Mouse (Mus musculus): ENCODE results near the gene Slc38a1.

Gene Slc38a1

DNA sequence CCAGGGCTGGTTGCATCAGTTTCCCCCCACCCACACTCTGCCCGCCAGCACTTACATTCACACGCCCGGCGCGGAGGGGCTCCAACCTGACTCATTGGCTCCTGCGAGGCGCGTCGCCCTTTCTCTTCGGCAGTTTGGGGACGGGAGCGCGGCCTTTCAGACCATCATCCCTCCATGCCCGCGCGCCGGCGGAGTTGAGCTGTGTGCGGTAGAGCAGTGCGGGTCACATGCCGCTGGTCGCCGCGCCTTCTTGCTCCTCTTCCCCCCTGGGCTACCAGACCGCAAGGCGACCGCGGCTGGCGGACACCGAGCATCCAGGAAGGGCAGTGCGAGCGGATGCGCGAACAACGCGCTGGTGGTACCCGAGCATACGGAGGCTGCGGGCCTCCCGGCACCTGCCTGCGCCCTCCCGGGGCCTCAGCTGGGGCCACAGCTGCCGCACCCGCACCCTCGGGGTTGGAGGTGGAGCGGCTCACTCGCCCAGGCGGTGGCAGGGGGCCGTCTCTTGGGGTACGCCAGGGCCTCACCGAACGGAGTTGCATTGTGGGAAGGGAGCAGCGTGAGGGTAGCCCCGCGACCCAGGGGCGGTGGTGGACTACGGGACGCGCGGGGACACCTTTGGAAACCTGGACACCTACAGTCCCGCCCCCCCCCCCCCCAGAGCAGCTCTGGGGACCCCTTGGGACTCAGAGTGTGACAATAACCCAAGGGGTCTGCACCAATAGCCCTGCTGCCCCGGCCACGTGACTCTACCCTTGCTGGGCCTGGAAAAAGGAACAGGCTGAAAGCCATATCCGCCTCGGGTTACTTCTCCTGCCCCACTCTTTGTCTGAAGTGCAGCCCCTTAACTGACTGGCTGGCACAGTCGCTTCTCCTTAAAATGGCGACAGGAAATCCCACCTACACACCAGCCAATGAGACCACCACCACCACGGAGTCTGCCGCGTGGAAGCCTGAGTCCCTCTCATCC lies at the start of gene Slc38a1:
Gene Slc38a1, minus strand, starts transcription at position 478 of the 970 bp plus-strand sequence.
- DNase-seq (ENCODE audit: low read depth, low spot score) = peak; percentile 31

DNA sequence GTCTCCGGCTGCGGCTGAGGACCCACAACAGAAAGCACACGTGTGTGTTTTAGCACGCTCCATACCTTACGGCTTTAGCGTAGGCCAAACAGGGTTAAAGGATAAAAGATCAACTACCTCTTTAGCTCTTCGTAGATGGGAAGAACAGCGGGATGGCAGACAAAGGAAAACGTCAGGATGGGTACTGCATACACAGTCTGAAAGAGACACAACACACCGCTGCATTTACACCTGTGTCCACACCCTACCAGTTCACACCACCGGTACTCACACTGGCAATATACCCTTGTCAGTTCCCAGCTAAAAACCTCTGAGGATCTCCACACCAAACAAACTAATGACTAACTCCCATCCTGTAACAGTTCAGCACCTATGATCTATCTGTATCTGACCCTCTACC lies 49.7 kb upstream of the Slc38a1 start:
- no peak for DNase-seq (ENCODE audit: low read depth, low spot score)

DNA sequence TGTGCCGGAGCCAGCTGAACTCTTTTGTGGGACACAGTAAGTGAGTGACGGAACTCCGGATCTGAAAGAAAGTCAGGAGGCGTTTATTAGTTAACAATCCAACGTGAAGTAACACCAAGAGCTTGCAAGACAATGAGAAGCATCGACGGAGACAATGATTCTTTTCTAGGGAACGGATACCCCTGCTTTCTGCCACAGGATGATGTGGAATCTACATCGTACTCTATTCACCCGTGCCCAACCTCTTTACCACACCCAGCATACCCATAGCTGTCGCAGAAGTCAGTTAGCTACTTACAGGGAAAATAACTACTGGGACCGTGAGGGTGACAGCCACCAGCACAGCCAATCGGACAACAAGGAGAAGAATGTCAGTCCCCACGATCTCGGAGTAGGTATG lies 48.7 kb upstream of the Slc38a1 start:
- no peak for DNase-seq (ENCODE audit: low read depth, low spot score)

DNA sequence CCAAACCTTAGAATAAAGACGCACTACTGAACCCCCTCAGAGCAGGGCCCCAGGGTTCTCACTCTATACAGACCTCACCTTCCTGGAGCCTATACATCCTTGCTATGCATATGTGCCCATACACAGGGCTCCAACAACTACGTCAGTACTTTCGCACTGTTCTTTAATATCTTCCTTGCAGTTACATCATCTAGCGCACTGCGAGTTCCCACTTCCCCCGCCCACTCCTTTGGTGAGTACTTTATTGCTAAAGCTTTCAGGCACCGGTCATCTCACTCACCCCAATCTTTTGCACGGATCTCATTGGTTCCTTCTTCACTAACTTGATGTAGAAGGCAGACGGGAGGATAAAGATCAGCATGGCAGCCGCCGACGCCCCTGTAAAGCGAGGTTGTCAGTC lies 48.1 kb upstream of the Slc38a1 start:
- no peak for DNase-seq (ENCODE audit: low read depth, low spot score)

DNA sequence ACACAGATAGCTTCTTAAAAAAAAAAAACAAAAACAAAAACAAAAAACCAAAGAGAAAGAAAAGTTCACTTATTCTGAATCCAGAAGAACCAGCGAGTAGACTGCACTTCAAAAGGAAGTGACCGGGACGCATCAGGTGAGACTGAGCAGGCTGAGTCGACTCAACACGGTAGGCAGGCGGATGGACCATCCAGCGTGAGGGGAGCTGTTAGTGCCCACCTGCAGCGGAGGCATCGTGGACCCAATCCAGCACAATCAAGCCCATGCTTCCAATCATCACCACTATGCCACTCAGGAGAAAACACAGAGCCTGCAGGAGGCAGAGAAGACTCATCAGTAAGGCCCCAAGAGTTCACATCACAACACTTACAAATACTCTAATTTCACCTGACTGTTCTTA lies 47.2 kb upstream of the Slc38a1 start:
- DNase-seq (ENCODE audit: low read depth, low spot score) = no peak

DNA sequence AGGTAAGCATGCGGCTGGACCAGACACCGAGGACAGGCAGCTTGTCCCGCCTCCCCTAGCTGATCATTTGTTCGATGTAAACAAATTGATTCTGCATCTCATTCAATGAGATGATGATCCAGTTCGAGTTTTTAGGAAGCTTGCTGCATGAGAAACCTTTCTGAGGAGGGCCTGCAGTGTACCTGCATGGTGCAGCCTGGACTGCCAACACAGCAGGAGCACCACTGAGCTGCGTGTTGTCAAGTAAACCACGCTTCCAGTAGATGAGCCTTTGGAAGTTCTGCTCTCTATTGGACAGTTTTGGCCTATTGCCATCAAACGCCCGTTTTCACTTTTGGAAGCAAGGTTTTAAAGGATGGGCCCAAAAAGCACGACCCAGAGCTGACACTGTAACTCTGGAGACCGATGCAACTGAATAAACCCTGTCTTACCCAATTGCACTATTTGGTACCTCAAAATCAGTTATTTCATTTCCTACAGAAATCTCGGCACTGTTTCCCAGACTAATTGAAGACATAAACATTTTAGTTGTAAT lies 46.1 kb upstream of the Slc38a1 start:
- no peak for DNase-seq (ENCODE audit: low read depth, low spot score)

DNA sequence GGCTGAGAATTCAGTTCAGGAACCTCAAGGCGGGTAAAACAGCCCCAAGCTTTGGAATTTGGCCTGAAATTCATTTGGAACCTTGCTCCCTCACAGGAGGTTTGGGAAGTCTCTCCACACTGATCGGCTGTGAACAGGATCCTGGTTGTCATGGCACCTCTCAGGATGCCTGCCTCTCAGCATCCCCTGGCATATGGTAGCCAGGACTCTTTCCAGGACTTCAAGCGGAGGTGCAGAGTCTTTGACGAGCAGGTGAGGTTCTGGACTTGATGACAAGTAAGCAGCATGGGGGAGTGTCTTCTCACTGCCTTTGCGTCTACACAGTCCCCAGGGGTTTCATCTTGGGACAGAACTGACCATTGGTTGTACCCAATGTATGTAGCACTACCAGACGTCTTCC lies 45.3 kb upstream of the Slc38a1 start:
- DNase-seq (ENCODE audit: low read depth, low spot score) = no peak

DNA sequence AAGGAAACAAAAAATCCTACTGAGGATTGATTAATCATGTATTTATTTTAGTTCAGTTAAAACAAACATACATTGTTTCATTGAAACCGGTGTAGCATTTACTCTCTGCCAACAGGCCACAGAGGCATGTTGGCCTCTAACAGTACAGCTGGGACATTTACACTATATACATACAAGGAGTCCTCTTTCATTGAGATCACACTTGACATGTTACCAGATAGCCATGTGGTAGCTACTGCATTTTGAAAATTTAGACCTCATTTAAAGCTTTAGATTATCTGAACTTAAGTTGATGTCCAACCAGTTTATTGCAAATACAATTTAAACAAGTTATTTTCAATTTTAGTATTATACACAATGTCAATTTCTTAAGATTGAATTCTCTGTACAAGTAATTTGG lies 44.7 kb upstream of the Slc38a1 start:
- no peak for DNase-seq (ENCODE audit: low read depth, low spot score)

DNA sequence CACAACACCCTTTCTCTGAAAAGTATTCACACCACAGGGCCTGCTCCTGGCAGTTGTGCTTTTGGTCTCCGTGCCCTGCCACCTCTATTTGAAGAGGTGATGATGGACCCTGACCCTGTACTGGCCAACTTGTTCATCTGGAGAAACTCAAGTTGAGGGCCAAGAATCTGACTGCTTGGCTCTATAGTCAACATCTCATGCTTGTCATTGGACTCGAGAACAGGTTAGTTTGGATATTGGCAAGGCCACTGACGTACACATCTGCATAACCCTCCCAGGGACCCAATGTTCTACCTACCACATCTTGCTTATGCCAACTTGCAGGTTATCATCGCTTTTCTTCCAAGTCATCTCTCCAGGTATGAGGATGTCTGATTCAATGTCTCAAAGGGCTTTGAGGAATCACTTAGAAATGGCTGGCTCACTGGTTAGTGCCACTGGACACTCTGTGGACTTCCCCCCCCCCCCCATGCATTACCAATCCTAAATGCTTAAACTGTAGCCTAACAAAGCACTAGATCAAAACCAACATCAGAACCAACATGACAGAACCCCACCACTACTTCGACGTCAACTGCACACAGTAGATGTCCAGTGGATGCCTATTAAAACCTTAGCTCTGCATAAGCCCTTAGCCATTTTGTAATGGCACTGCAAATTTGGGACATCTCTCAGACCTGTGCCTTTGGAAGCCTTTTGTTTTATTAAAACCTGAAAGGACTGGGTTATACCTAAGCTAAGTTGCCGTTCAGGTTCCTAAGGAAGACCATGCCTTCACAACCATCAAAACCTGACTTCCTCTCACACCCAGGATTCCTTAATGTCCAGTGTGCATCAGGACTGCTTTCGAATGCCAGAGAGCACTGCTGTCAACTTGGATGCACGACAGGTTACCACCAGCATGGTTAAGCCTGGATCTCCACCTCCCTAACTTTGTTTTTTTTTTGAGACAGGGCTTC lies 43.8 kb upstream of the Slc38a1 start:
- no peak for DNase-seq (ENCODE audit: low read depth, low spot score)

DNA sequence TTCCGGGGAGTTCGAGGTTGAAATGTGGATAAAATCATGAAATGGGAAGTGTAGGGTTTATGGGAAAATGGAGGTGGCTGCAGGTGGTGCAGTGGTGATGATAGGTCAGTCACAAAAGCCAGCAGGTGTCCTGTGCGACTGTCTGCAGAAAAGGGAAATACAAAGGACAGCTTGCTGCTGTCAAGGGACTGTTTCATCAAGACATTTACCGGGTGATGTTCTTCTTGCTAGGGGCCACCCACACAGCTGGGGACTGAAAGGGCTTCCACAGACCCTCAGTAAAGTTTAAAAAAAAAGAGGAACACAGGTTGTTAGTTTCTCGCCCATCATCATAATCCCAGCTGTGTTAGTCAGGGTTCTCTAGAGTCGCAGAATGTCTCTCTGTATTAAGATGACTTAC lies 42.6 kb upstream of the Slc38a1 start:
- no peak for DNase-seq (ENCODE audit: low read depth, low spot score)

DNA sequence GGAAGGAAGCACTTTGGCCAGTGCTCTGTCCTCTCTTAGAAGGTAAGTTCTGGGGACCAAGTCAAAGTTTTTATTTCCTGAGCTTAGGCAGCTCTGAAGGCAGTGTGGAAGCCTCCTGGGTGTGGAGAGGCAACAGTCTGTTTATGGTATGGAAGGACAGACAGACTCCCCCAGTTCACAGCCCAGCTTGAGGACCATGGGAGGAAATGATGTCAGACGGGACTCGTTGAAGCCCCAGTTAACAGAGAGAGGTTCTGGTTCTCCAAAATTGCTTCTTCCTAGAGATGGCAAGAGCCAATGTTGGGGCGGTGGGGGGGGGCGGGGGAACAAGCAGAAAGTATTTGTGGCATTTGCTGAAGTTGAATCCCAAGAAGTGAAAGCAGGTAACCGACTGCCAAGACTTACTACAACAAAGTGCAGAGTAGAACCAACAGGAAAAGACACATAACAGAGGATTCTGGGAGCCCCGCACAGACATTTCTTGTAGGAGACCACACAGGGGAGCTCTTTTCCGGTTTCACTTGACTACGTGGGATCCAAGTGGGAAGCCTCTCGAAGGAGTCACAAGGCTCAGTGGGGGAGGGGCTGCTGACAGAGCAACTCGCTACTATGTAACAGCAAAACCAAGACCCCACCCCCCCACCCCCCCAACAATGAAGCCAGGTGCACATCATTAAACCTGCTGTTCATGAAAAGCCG lies 41.6 kb upstream of the Slc38a1 start:
- DNase-seq (ENCODE audit: low read depth, low spot score) = no peak

DNA sequence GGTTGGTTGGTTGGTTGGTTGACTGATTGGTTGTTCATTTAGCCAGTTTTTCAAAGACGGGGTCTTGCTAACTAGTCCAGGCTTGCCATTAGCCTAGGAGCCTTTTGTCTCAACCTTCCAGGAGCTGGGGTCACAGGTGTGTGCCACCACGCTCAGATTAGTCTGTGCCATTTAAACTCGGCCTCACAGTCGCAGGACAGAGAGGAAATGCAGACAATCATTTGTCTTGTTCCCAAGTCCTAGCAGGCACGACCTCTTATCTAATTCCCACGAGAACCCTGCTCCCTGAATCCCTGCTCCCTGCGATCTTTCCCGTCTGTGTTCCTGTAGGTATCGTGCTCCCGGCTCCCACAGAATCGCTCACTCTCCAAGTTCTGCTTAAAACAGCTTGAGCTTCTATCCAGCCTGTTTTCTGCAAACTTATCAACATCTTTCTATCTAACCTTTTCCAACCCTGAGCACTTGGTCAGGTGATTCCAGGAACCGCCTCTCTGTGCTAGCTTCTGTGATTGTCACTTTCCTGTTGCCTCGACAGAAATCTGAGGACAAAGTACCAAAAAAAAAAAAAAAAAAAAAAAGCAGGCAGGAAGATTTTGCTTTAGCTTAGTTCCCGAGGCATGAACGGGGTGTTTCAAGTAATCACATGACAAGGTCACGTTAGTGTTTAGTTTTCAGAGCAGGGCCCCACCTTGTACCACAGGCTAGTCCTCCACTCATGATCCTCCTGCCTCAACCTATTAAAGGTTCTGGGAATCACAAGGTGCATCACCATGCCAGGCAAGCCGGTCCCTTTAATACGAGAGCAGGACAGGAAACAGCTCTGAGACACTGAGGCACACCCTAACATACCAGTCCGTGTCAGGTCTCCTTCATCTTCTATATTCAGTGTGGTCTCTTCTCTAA lies 36.4 kb upstream of the Slc38a1 start:
- no peak for DNase-seq (ENCODE audit: low read depth, low spot score)

DNA sequence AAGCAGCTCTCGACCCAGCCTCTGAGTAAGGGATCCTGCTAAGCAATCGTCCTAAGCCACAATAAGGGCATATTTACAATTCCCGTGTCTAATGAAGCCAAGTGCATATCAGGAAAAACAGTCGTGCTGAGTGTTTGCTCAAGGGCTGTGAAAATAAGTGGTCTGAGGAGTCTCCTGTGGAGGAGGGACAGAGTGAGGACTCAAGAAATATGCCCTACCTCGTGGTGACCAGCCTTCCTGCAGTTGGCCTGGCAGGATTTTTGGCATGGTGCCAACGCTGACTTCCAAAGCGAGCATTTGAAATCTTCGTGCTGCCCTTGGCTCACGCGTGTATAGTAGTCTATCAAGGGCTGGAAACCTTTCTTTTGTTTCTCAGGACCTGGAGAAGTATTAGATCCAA lies 33.8 kb upstream of the Slc38a1 start:
- no peak for DNase-seq (ENCODE audit: low read depth, low spot score)

DNA sequence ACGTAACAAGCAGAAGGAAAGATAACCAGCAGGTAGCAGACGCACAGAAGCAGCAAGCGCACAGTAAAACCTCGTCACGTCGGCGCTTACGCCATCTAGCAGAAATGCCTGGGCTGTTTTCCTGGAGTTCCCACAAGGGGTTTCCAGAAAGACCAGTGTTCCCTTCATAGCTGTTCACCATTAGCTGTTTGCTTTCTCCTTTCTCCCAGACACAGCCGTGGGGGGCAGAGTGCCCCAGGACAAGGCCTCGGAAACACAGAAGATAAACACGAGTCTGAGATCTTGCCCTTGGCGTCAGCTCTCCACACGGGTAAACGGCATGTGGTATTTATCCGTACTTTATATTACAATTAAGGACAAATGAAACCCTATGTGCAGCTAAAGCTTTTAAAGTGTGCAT lies 33.0 kb upstream of the Slc38a1 start:
- no peak for DNase-seq (ENCODE audit: low read depth, low spot score)

DNA sequence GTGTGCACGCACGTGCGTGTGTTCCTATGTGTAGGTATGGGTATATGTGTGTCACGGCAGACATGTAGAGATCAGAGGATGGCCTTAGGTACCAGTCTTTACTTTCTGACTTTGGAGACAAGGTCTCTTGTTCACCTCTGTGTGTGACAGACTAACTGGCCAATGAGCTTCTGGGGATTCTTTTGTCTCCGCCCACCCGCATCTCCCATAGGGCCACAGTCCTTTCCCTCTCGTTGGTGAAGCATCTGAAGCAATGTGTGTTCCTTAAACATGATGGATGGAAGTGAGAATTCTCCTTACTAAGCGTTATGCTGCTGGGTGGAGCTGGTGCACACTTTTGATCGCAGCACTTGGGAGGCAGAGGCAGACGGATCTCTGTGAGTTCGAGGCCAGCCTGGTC lies 32.3 kb upstream of the Slc38a1 start:
- DNase-seq (ENCODE audit: low read depth, low spot score) = no peak

DNA sequence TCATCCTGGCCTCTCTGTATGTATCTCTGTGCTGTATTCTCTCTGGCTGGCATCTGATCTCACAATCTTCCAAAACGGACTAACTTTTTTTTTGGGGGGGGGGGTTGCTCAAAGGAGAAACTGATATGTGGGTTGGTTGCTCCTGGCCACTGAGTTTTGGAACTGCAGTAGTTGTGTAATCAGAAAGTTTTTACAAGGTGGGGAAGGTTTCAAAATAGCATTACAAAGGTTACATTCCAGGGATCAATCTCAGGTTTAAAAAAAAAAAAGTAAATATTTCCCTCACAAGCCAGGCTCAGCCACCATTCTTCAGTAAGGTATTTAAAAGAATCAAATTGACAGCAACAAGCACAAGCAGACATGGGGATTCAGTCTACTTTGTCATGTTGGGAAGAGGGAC lies 31.4 kb upstream of the Slc38a1 start:
- DNase-seq (ENCODE audit: low read depth, low spot score) = no peak

DNA sequence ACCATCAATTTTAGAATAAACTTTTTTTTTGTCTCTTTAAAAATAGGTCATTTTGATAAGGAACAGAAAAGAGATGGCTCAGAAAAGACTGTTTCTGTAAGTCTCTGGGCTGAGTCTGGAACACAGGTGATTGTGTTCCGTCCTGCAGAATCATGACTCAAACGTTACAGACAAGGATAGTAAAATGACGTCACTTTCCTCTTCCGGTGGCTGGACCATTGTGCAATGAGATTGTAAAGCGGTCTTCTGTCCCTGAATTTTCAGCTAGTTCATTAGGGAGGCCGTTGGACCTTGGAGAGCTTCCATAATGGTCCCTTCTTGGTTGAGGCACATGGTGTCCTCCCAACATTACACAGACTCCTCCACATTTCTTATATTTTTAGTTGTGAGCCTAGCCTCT lies 27.0 kb upstream of the Slc38a1 start:
- no peak for DNase-seq (ENCODE audit: low read depth, low spot score)

DNA sequence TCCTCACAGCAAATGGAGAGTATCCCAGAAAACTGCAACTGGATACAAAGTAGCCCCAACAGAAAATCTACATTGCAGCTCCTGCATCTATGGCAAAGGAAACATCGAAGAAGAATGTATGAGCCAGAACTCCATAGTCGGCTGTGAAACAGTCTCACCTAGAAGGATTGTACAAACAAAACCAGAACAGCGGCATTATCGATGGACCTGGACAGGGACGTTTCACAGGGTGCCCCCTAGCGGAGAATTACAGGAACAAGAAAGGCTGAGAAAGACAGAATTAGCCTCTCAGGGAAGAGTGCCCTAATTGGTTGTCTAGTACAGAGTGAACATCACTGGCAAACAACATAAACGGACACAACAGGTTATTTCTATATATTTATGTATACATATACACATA lies 23.9 kb upstream of the Slc38a1 start:
- peak; percentile 24 for DNase-seq (ENCODE audit: low read depth, low spot score)

DNA sequence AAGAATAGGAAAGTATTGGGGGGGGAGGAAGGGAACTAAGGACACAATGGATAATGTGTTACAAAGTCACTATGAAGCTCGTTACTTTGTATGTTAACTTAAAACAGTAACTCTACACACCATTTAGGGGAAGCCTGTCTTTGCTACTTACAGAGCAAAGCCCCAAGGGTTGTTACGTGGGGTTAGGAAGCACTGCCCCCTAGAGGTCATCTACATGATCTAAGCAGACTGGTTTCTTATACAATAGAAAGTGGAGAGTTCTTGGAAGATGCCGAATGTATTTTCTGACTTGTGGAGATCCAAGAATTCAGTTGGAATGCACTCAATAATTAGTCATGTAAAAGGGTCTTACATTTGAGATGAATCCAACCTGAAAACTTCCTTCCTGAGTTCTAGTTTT lies 23.2 kb upstream of the Slc38a1 start:
- DNase-seq (ENCODE audit: low read depth, low spot score) = peak; percentile 74

DNA sequence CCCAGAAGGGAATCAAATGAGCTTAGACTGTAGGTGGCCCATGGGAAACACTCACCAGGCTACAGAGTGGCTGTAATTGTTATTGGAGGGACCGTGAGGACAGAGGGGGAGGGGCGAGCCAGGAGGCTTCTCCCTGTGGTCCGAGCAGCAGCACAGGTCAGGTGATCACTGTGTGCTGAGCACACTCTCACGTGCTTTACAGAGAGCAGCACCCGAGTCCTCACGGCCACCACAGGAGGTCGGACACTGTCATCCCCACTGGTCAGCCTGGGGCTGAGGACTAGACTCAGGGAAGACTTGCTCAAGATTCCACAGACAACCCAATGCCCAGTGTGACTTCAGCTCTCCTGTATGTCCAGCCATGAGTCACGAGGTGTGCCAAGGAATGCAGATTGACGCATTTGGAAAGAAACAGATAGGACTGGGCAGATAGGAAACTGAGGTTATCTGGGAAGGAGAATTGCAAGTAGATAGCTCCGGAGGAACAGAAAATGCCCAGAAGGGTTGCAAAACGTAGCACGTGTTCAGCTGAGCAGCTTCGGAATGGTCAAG lies 18.0 kb upstream of the Slc38a1 start:
- no peak for DNase-seq (ENCODE audit: low read depth, low spot score)

All from telencephalon, adult 2 months (tissue).